Mouse (Mus musculus) myocyte (in vitro differentiated cells): ENCODE data around the gene Auts2.

Experiments used
- CEBPB ChIP-seq: IDR thresholded peaks from 2 replicates; pipeline ENCODE4 v1.6.1; 2011; ENCODE audit warnings: mild to moderate bottlenecking, moderate library complexity; ENCODE audit not compliant: poor library complexity, insufficient read depth, severe bottlenecking
- MAX ChIP-seq: IDR thresholded peaks from one replicate; pipeline ENCODE4 v1.6.1; 2011; ENCODE audit warnings: low read depth, mild to moderate bottlenecking, control low read depth
- MYOD1 ChIP-seq, 3 experiments: IDR thresholded peaks; one replicate each; pipeline ENCODE4 v1.6.1; 2011; ENCODE audit warnings: control low read depth in 2 of 3, low read depth in 2 of 3, mild to moderate bottlenecking in 2 of 3, moderate library complexity in 1 of 3; ENCODE audit not compliant: insufficient read length in 2 of 3, control insufficient read depth in 1 of 3
- MYOG ChIP-seq, 3 experiments: IDR thresholded peaks; one replicate each; pipeline ENCODE4 v1.6.1; 2011; ENCODE audit warnings: control low read depth in 2 of 3, low read depth in 2 of 3, mild to moderate bottlenecking in 2 of 3; ENCODE audit not compliant: insufficient read length in 2 of 3, control insufficient read depth in 1 of 3, insufficient read depth in 1 of 3
- POLR2A ChIP-seq: IDR thresholded peaks from one replicate; pipeline ENCODE4 v1.6.1; 2011; ENCODE audit warnings: low read depth, mild to moderate bottlenecking, control low read depth, moderate library complexity; ENCODE audit not compliant: insufficient read length
- POLR2AphosphoS2 ChIP-seq: IDR thresholded peaks from one replicate; pipeline ENCODE4 v1.6.1; 2011; ENCODE audit warnings: low read depth, control low read depth; ENCODE audit not compliant: insufficient read length
- REST ChIP-seq: IDR thresholded peaks from one replicate; pipeline ENCODE4 v1.6.1; 2011; ENCODE audit warnings: mild to moderate bottlenecking, control low read depth, moderate library complexity; ENCODE audit not compliant: insufficient read depth, insufficient read length

- no peak for TF ChIP-seq POLR2A
- TF ChIP-seq CEBPB: no peak
- TF ChIP-seq MYOD1 (IDR thresholded peaks at IDR 0.05; ENCODE audit: control insufficient read depth in 1 of 3, insufficient read length in 2 of 3, low read depth in 2 of 3): no peak
- TF ChIP-seq MAX: no peak
- TF ChIP-seq MYOG (IDR thresholded peaks at IDR 0.05; ENCODE audit: control insufficient read depth in 1 of 3, insufficient read depth in 1 of 3, insufficient read length in 2 of 3, low read depth in 2 of 3): no peak
- no peak for TF ChIP-seq POLR2AphosphoS2
- no peak for TF ChIP-seq REST
Measured at GRCm38 (mm10) chr5:132537475-132537874, 5.7 kb downstream of the Auts2 start.
